Mouse (Mus musculus) kidney, postnatal 14 days (tissue): ENCODE measurements around the gene Praf2.
"Not testable (repeated sequence)": the region's sequence is repeated elsewhere in the genome, so short reads cannot be mapped to it uniquely, and the experiment has no call there.

ENCODE experiments used
- DNase-seq: peaks from one replicate; pipeline ENCODE4 v3.0.0; 2022; ENCODE audit warnings: mixed read lengths

The Praf2 gene

DNA sequence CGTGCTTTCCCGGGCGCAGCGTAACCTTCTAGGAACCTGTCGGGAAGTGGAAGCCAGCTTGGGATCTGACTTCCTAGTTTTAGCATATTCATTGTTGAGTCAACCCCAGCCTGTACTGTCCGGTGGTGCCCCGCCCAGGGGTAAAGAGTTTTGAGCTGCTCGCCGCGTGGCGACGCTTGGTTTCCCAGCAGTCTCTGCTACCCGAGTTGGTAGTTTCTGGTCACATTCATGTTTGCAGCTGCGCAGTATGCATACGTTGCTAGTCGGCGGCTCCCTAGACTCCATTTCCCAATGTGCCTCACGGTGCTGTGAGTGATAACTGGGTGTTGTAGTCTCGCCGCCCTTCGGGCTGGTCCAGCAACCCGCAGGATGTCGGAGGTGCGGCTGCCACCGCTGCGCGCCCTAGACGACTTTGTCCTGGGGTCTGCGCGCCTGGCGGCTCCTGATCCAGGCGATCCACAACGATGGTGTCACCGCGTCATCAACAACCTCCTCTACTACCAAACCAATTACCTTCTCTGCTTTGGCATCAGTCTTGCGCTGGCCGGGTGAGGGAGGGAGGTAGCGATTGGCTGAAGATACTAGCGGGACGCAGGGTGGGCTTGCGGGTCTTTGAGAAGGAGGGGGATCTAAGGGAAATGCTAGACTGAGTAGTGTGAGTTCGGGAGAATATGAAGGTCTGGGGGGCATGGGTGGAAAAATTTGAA is at the start of gene Praf2:
Gene Praf2, plus strand, starts transcription at position 225 of the 707 bp plus-strand sequence.
- peak; percentile 88 for DNase-seq

DNA sequence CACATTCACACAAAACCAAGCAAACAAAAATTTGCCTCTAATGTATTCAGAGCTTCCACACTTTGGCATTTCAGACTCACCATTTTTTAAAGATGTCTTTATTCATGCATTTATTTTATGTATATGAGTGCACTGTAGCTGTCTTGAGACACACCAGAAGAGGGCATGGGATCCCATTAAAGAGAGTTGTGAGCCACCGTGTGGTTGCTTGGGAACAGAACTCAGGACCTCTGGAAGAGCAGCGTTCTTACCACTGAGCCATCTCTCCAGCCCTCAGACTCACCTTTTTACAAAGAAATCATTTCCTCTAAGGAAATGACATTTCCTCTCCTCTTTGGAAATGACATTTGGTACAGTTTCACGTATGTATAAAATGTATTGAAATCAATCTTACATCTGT is 49.3 kb upstream of the Praf2 start:
- DNase-seq = no peak

- DNase-seq = peak; percentile 96
Measured at GRCm38 (mm10) chrX:7679405-7680056, 48.7 kb upstream of the Praf2 start.

GRCm38 (mm10) chrX:7680057-7680412 is 48.2 kb upstream of the Praf2 start:
- DNase-seq = no peak

DNA sequence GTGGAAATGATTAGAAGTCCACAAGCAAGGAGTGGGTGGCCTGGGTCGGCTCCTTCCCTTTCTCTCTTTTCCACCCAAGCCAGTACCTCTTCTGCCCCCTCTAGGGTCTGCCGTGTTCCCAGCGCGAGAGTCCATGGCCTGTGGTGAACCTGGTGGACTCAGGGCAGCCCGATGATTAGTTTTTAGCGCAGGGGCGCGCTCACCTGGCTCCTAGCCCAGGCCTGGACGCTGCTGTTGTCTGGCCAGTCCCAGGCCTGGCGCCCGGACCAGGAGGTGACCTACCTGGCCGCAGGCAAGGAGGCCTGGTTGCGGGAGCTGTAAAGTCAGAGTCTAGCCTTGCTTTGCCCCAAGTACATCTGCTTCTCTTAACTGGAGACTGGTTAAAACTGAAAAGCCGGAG is 47.4 kb upstream of the Praf2 start, which contains the start of gene Magix:
Gene Magix, minus strand, starts transcription at position 388 of the 400 bp plus-strand sequence.
- peak; percentile 68 for DNase-seq

DNA sequence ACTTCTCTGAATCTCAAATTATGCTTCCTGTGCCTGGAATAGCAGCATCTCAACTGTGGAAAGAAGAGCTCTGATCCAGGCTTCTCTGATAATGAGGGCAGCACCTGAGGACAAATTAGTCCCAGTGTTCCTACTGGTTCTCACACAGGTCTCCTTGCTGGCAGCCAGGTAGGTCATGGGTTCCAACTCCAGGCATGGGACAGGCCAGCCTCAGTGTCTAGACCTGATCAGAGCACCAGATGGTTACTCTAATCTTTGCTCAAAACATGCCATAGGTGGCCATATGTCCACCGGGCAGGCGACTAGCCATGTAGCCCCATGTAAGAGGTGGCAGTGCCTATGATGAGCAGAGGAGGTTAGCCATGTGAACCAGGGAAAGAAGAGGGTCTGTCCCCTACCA is 39.9 kb upstream of the Praf2 start:
- DNase-seq = no peak

DNA sequence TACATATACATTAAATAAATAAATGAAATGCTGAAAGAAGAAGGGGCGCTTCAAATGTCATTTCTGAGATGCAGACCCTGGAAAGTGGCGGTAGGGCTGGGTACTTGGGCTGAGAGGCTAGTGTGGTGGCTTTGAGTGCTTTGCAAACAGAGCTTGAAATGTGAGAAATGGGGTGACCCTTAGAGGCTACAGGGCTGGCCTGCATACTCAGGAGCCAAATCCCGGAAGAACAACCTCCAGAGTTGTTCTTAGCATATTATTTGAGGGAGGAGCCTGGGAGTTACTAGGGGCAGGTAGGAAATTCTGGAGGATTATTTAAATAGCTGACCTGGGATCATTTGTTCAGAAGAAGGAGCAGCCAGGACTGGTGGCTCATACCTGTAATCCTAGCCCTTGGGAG is 37.8 kb upstream of the Praf2 start:
- no peak for DNase-seq

DNA sequence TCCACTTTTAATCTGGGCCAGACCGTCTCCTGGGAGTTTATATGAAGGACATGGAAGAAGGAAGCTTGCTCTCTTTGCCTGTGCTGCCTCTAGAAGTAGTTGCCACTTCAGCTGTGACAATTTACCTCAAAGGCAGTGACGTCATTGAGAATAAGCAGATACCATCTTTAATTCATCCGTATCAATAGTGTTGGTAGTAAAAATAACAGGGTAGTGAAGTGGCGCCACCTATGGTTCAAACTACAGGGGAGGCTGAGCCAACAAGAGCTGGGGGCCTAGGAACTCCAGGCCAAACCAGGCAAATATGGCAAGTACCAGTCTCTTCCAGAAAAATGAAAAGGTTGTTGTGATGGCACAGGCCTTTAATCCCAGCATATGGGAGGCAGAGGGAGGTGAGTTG is 35.4 kb upstream of the Praf2 start:
- DNase-seq = peak; percentile 40

GRCm38 (mm10) chrX:7696520-7696919 is 31.7 kb upstream of the Praf2 start:
- no peak for DNase-seq

DNA sequence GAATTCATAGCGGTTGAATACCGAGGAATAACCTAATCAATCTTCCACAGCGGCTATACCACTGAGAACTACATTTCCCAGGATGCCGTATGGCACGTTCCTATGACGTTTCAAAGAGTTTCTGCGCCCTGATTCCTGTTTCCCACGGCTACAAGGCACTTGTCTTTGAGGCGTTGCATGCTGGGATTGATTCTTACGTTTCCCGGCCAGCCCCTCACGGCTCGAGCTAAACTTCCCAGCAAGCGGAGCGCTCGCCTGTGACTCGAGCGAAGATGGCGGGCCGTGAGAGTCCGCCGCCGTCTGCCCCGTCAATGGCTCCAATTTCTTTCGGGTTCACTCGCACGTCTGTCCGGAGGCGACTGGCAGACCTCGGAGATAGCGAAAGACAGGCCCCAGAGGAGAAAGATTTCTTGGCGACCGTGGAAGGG is 31.3 kb upstream of the Praf2 start, which contains the start of gene Gpkow:
Gene Gpkow, plus strand, starts transcription at position 178 of the 428 bp plus-strand sequence.
- peak; percentile 90 for DNase-seq

- not testable (repeated sequence) for DNase-seq
Measured at GRCm38 (mm10) chrX:7713764-7714134, 14.5 kb upstream of the Praf2 start.

DNA sequence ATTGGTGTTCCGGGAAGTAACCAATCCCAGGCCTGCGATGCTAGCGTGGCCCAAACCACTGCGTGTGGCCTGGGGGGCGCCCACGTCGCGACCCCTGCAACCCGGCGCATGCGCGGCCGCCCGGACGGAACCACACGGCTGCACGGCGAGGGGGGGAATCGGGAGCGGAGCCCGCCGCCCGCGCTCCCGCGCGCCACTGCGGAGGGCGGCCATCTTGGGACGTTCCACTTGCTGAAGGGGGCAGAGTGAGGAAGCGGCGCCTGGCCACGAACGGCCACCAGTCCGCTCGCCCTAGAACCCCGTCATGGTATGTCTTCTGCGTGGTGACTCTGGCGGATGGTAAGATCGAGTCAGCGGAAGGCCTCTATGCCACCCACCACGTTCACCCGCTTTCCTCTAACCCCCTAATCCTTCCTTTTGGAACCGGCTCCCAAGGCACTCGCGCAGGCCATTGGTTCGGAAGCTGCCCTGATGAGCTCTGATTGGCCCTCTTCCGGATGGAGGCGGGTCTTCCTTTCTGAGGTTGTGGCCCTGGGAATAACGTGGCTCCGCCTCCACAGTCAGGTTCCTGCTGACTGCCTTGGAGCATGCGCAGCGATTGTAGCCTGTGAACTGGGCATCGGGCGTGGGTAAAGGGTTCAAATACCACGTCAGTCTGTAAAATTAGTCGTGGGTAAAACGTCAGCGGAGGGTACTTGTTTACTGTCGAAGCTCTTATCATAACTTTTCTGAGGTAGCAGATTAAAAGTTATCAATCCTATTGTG is 13.9 kb upstream of the Praf2 start, which contains the start of gene Wdr45:
Gene Wdr45, plus strand, starts transcription at position 199 of the 765 bp plus-strand sequence.
- DNase-seq = peak; percentile 95

DNA sequence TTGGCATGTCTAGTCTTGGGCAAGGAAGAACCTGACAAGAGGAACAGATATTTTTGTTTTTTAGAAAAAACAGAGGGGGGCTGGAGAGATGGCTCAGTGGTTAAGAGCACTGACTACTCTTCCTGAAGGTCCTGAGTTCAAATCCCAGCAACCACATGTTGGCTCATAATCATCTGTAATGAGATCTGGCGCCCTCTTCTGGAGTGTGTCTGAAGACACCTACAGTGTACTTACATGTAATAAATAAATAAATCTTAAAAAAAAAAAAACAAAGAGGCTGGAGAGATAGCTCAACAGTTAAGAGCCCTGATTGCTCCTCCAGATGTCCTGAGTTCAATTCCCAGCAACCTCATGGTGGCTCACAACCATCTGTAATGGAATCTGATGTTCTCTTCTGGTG is 12.2 kb upstream of the Praf2 start:
- DNase-seq = not testable (repeated sequence)

DNA sequence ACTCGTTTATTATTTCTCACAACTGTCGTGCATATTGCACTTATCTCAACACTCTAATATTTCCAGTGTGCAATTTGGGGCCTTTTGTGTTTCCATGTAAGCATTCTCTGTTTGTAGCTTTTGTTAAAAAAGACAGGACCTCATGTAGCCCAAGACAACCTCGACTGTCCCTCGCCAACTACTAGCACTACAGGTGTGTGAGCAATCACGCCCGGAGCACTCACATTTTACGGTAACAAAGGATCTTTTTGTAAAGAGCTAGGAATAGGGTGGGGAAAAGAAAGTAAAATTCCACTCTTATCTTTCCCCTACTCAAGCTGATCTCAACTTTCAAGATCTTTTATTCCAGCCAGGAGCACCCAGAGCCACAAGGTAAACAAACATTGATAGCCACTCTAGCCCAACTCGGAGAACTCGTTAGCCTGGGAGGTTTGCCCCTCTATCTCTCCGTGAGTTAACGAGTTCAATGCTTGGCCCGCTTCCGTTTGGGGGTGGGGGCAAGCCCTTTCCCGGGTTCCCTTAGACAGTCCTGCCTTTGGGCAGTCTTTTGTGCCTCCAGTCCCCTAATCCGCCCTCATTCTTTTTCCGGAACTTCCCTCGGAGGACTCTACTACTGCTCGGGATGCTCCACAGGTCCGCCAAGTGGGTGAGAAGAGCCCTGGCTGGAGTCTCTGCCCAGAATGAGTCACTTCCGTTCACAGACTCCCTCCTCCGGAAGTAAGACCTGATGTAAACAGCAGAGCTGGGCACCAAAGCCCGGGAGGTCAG is 6.5 kb upstream of the Praf2 start, which contains the start of gene Gm45208:
Gene Gm45208, plus strand, starts transcription at position 732 of the 768 bp plus-strand sequence.
- DNase-seq = peak; percentile 80

GRCm38 (mm10) chrX:7722282-7722611 is 6.0 kb upstream of the Praf2 start:
- DNase-seq = no peak

- no peak for DNase-seq
Measured at GRCm38 (mm10) chrX:7722691-7723090, 5.5 kb upstream of the Praf2 start.

GRCm38 (mm10) chrX:7724135-7724534 is 4.1 kb upstream of the Praf2 start:
- no peak for DNase-seq

GRCm38 (mm10) chrX:7725841-7726240 is 2.4 kb upstream of the Praf2 start:
- DNase-seq = no peak

GRCm38 (mm10) chrX:7727176-7727575 is 1.1 kb upstream of the Praf2 start:
- DNase-seq = no peak

DNA sequence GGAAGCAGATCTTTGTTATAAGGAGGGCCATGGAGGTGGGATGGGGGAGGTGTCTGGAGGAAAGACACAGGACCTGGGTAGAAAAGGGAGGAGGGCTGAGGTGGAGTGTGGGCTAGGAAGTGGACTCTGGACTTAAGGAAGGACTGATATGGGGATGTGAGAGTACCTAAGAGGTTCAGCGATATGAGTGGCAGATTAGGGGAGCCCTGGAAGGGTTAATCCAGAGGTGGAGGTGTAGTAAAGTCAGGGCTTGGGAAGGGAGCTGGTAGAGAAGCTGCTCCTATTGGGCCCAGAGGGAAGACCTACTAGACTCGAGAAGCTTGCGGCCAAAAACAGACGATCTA is 655 bp downstream of the Praf2 start:
- no peak for DNase-seq

GRCm38 (mm10) chrX:7733571-7734156 is 5.4 kb downstream of the Praf2 start:
- peak; percentile 64 for DNase-seq

DNA sequence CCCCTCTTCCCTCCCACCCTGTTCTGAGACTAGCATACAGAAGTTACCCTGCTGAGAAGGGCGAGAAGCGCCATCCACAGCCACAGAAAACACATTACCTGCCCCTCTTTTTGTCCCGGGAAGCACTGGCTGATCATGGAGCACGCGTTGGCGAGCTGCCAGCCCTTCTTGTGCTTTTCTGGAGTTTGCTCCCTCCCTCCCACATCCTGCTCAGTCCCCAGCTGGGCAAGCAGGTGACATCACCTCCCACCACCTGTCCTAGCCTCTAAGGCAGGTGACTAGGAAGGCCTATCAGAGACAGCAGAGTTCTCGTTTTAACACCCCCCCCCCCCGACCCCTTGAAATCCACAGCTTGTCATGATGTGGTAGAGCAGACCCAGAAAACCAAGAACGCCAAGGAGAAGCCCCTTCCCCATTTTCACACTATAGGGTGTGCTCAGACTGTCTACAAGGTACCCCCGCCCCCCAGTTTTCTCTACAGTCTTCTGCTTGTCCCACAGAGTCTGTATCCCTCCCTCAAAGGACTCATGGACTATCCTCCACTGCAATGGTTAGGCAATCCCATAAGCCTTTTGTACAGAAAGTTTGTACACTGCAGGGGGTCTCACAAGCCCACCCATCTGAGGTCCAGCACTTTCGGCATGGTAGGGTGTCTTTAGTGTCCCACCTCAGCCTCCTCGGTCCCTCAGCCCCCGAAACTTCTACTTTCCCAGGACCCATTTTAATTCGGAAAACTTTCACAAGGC is 11.3 kb downstream of the Praf2 start:
- DNase-seq = peak; percentile 80
